Mouse (Mus musculus) testis, postnatal 10 days (tissue): ENCODE measurements at regions not wholly inside any gene's neighbourhood (a gene's known extent, or its start where the extent isn't known, plus 50 kb on each side); places are given as distances from the start of the nearest gene placed in this dataset.
A peak's percentile ranks its signal among the peaks of the same experiment; 100 is the strongest.

ENCODE experiments used
- DNase-seq: peaks from one replicate; pipeline ENCODE4 v3.0.0; 2021; ENCODE audit warnings: low spot score

- DNase-seq: no peak
These were observed 2121.0 kb downstream of the Gm37988 start for GRCm38 (mm10) chr1:6928658-6929057.

GRCm38 (mm10) chr1:6931876-6932275 is 2124.2 kb downstream of the Gm37988 start:
- DNase-seq: no peak

GRCm38 (mm10) chr1:6969838-6970237 is 2162.1 kb downstream of the Gm37988 start:
- DNase-seq: no peak

- no peak for DNase-seq
These were observed 2166.1 kb downstream of the Gm37988 start for GRCm38 (mm10) chr1:6973749-6974327.

GRCm38 (mm10) chr1:6979626-6980025 is 2171.9 kb downstream of the Gm37988 start:
- DNase-seq: no peak

- DNase-seq: no peak
These were observed 2176.5 kb downstream of the Gm37988 start for GRCm38 (mm10) chr1:6984226-6984625.

GRCm38 (mm10) chr1:6997611-6998010 is 2189.9 kb downstream of the Gm37988 start:
- no peak for DNase-seq

- DNase-seq: peak; percentile 52
These were observed 2202.5 kb downstream of the Gm37988 start for GRCm38 (mm10) chr1:7010184-7010583.
